Mouse (Mus musculus): ENCODE measurements around the gene B3gnt9.
"Not testable (repeated sequence)": the region's sequence is repeated elsewhere in the genome, so short reads cannot be mapped to it uniquely, and the experiment has no call there.

The B3gnt9 gene

GRCm38 (mm10) chr8:105258911-105259720 lies 4.2 kb upstream of the B3gnt9 start:
- DNase-seq: peak; percentile 53 to 73

- DNase-seq: no peak
These were observed 2.6 kb upstream of the B3gnt9 start for GRCm38 (mm10) chr8:105257318-105258114.

GRCm38 (mm10) chr8:105254152-105254965 lies 594 bp downstream of the B3gnt9 start:
- peak; percentile 92 to 93 for DNase-seq

GRCm38 (mm10) chr8:105253766-105254151 lies 1.2 kb downstream of the B3gnt9 start:
- no peak for DNase-seq

GRCm38 (mm10) chr8:105252680-105253537 lies 2.0 kb downstream of the B3gnt9 start:
- DNase-seq: no peak

GRCm38 (mm10) chr8:105251954-105252353 lies 3.0 kb downstream of the B3gnt9 start:
- DNase-seq: peak in 1 of 2 experiments; percentile 55

DNA sequence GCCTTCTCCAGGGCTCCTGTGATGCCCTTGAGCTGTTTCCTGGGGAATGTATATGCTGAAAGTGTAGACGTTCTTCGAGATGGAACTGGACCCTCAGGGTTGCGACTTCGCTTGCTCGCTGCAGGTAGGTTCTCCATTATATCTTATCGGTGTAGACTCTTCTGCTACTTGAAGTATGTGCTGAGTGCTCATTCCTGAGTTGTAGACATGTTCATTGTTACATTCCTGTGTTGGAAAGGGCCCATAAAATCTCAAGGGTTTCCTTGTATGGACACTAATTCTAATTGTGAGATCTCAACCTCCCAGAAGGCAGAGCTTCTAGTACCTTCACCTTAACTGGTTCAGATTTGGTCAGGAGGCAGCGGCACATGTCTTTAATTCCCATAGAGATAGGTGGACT lies 13.9 kb downstream of the B3gnt9 start:
- DNase-seq: no peak

- no peak for DNase-seq
These were observed 17.4 kb downstream of the B3gnt9 start for GRCm38 (mm10) chr8:105237442-105238142.

GRCm38 (mm10) chr8:105235206-105235605 lies 19.7 kb downstream of the B3gnt9 start:
- DNase-seq: no peak

- no peak for DNase-seq
These were observed 21.6 kb downstream of the B3gnt9 start for GRCm38 (mm10) chr8:105233126-105233935.

DNA sequence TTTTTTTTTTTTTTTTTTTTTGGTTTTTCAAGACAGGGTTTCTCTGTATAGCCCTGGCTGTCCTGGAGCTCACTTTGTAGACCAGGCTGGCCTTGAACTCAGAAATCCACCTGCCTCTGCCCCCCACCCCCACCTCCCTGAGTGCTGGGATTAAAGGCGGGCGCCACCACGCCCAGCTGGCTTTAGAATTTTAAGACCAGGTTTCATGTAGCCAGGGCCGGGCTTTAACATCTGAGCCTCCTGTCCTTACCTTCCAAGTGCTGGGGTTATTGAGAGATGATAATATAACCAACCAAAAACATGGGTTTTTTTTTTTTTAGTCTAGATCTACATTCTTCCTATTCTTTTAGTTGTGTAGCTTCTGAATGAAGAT lies 22.6 kb downstream of the B3gnt9 start:
- not testable (repeated sequence) for DNase-seq

GRCm38 (mm10) chr8:105231503-105232320 lies 23.2 kb downstream of the B3gnt9 start:
- DNase-seq: no peak

DNA sequence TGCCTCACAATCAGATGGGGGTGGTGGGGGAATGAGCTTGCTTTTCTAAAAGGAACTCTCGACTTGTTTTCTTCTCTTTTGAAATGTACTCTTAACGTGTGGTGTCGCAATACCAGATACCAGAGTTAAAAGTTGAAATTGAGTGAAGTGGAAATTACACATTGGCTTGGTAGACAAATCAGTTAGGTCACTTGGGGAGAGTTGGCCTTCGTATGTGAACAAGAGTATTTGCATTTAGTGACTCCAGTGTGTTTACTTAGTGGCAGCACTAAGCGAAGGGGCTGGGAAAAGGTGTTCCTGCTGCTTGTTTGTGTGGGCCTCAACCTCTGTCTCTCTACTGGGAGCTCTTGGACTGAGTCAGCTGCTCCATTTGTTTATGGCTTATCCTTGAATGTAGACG lies 29.0 kb downstream of the B3gnt9 start:
- peak; percentile 28 to 54 for DNase-seq

GRCm38 (mm10) chr8:105225272-105225593 lies 29.7 kb downstream of the B3gnt9 start:
- DNase-seq: no peak

- DNase-seq: peak; percentile 96 to 98
These were observed 30.3 kb downstream of the B3gnt9 start, which contains the start of gene D230025D16Rik for GRCm38 (mm10) chr8:105224413-105225271. Gene D230025D16Rik, plus strand, starts transcription at chr8:105225145.

DNA sequence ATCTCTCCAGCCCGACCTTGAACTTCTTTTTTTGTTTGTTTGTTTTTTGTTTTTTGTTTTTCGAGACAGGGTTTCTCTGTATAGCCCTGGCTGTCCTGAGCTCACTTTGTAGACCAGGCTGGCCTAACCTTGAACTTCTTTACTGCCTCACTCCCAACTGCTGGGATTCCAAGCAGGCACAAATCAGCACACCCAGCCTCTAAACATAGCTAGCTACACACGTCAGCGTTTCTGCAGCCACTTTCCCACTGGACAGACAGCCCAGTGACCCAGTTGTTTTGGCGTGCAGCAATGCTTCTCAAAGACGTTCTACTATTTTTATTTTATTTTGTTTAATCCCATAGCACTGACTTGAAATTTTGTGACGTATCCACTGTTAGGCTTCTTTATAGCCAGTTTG lies 31.1 kb downstream of the B3gnt9 start:
- no peak for DNase-seq

DNA sequence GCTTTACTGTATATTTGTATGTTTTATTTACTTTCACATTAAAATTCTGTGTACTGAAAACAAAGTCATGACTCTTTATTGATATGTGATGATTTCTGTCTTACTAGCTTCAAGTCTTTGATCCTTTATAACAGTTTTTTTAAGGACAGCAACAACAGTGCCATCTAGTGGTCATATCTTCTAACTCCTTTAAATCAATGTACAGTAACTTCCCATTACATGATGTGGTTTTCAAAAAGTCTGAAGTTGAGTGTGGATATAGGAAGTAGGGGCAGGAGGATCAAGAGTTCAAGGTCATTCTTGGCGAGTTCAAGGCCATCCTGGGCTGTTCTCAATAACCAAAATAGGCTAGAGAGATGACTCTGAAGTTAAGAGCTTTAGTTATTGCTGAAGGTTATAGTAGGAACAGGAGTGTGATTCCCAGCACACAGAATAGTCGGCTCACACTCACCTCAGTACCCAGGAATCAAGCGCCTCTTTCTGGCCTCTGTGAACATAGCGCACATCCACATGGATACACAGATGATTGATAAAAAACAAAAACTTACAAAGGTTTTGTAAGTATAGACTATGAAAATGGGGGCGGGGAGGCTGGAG lies 36.9 kb downstream of the B3gnt9 start:
- DNase-seq: no peak

GRCm38 (mm10) chr8:105214104-105214503 lies 40.8 kb downstream of the B3gnt9 start:
- DNase-seq: no peak
